Mouse (Mus musculus): ENCODE data around the gene Pdcd2l.

GRCm38 (mm10) chr7:34189376-34189989, 7.0 kb downstream of the Pdcd2l start:
- TF ChIP-seq CTCF (IDR thresholded peaks at IDR 0.05; ENCODE audit: borderline replicate concordance, control insufficient read depth, extremely low read depth, insufficient read depth, low read length, poor library complexity) (no peak), POLR2A (IDR thresholded peaks at IDR 0.05; ENCODE audit: control insufficient read depth, extremely low read depth, insufficient read depth, low read length, poor library complexity) (no peak)
